Mouse (Mus musculus): ENCODE measurements around the gene Letm1. TPM values are rescaled to one million over a fixed set of nuclear protein-coding genes. Genes with fewer than 3 reads are reported as not detected.

The Letm1 gene
- polyA plus RNA-seq, 1 experiment from 2014 or later = 56.6 TPM

GRCm38 (mm10) chr5:33692393-33692792 lies 90.2 kb downstream of the Letm1 start:
- H3K9ac ChIP-seq = peak overlapping the region; percentile 68
- peaks cover 79% of the 10 kb centered on the region for H3K4me1 ChIP-seq
- H3K9me3 ChIP-seq = no peaks in the 10 kb centered on the region
- ATAC-seq (ENCODE audit: insufficient number of reproducible peaks, insufficient read depth, low FRiP score, low TSS enrichment, low read depth) = peak; percentile 66
- 2% methylated on average over 24 of the region's 24 CpGs for whole genome bisulfite sequencing
- peaks cover 16% of the 10 kb centered on the region for H3K27me3 ChIP-seq
- peak overlapping the region; percentile 93 for H3K27ac ChIP-seq
- H3K4me3 ChIP-seq = 0 out of 2 replicates have a peak overlapping the region, but pooled peaks have one; percentile 9
- no peaks in the 10 kb centered on the region for H3K36me3 ChIP-seq
- H3K4me2 ChIP-seq = peak overlapping the region; percentile 47

- no peak overlapping the region for H3K27ac ChIP-seq
- H3K4me2 ChIP-seq = no peak overlapping the region
- H3K9ac ChIP-seq = no peak overlapping the region; the same call in 1 of the 2 replicates
- H3K4me1 ChIP-seq = peaks cover 58% of the 10 kb centered on the region
- peaks cover 10% of the 10 kb centered on the region; the same call in 1 of the 2 replicates for H3K27me3 ChIP-seq
- 87% methylated on average over 11 of the region's 11 CpGs for WGBS
- H3K36me3 ChIP-seq = no peaks in the 10 kb centered on the region
- no peak overlapping the region for H3K4me3 ChIP-seq
- H3K9me3 ChIP-seq = no peaks in the 10 kb centered on the region
- ATAC-seq (ENCODE audit: insufficient number of reproducible peaks, insufficient read depth, low FRiP score, low TSS enrichment, low read depth) = no peak
These were observed 92.6 kb downstream of the Letm1 start for GRCm38 (mm10) chr5:33689852-33690645.

Other genes with a start within 250 kb of the Letm1 start
- 63.3 and 67.7 TPM in 2 replicates for gene Fam53a, start 153.2 kb downstream of the Letm1 start, polyA plus RNA-seq (2015; fragmentation: Nextera tagmentation; extraction: Ambion mirVana)
- gene Gm9903, start 152.9 kb downstream of the Letm1 start, polyA plus RNA-seq (2015; fragmentation: Nextera tagmentation; extraction: Ambion mirVana) = 0.38 and 0.44 TPM in 2 replicates
- gene Slbp, start 130.2 kb downstream of the Letm1 start, polyA plus RNA-seq (2015; fragmentation: Nextera tagmentation; extraction: Ambion mirVana) = 246 and 251 TPM in 2 replicates
- gene Tacc3, start 124.7 kb downstream of the Letm1 start, polyA plus RNA-seq (2015; fragmentation: Nextera tagmentation; extraction: Ambion mirVana) = 207 and 208 TPM in 2 replicates
- 39.9 and 40.0 TPM in 2 replicates for gene Tmem129, start 124.4 kb downstream of the Letm1 start, polyA plus RNA-seq (2015; fragmentation: Nextera tagmentation; extraction: Ambion mirVana)
- 24.6 and 32.5 TPM in 2 replicates for gene Fgfr3, start 61.1 kb downstream of the Letm1 start, polyA plus RNA-seq (2015; fragmentation: Nextera tagmentation; extraction: Ambion mirVana)
- gene Nsd2, start 37.9 kb upstream of the Letm1 start, polyA plus RNA-seq (2015; fragmentation: Nextera tagmentation; extraction: Ambion mirVana) = 45.8 and 47.6 TPM in 2 replicates
- 61.9 and 67.7 TPM in 2 replicates for gene Nelfa, start 153.6 kb upstream of the Letm1 start, polyA plus RNA-seq (2015; fragmentation: Nextera tagmentation; extraction: Ambion mirVana)
- 152 and 174 TPM in 2 replicates for gene Gm1673, start 200.6 kb upstream of the Letm1 start, polyA plus RNA-seq (2015; fragmentation: Nextera tagmentation; extraction: Ambion mirVana)
- 0.28 and 0.30 TPM in 2 replicates for gene Nat8l, start 213.2 kb upstream of the Letm1 start, polyA plus RNA-seq (2015; fragmentation: Nextera tagmentation; extraction: Ambion mirVana)

All from embryonic facial prominence, embryonic 13.5 days (tissue).